Mouse (Mus musculus) MEL (cell line): ENCODE results near the gene Utf1.

Experiments used
- ELF1 ChIP-seq: IDR thresholded peaks from 2 replicates; pipeline ENCODE4 v1.6.1; 2014; ENCODE audit warnings: low read depth, mild to moderate bottlenecking, inconsistent platforms, low read length, improper control_type of control experiment, moderate library complexity
- EP300 ChIP-seq, 2 experiments: IDR thresholded peaks; 2 replicates each; pipeline ENCODE4 v1.6.1; 2011; ENCODE audit warnings: improper control_type of control experiment in 2 of 2, low read length in 2 of 2, low read depth in 1 of 2, mild to moderate bottlenecking in 1 of 2
- MAFK ChIP-seq: IDR thresholded peaks from 2 replicates; pipeline ENCODE4 v1.6.1; 2011; ENCODE audit warnings: low read depth, mild to moderate bottlenecking, low read length, improper control_type of control experiment, borderline replicate concordance
- MXI1 ChIP-seq: IDR thresholded peaks from 2 replicates; pipeline ENCODE4 v1.6.1; 2011; ENCODE audit warnings: mild to moderate bottlenecking, low read depth, low read length, improper control_type of control experiment
- POLR2A ChIP-seq, 2 experiments: IDR thresholded peaks; 2 replicates each; pipeline ENCODE4 v1.6.1; 2011 to 2012; ENCODE audit warnings: low read length in 2 of 2, mild to moderate bottlenecking in 2 of 2, control low read depth in 1 of 2, improper control_type of control experiment in 1 of 2, low read depth in 1 of 2, moderate library complexity in 1 of 2; ENCODE audit not compliant: control insufficient read depth in 1 of 2, insufficient read depth in 1 of 2, poor library complexity in 1 of 2
- TBP ChIP-seq: IDR thresholded peaks from 2 replicates; pipeline ENCODE4 v1.8.0; 2011; ENCODE audit warnings: low read depth, low read length, improper control_type of control experiment
- USF1 ChIP-seq: IDR thresholded peaks from 2 replicates; pipeline ENCODE4 v1.6.1; 2014; ENCODE audit warnings: low read depth, mild to moderate bottlenecking, inconsistent platforms, low read length, improper control_type of control experiment, moderate library complexity
- ZNF384 ChIP-seq: IDR thresholded peaks from 2 replicates; pipeline ENCODE4 v1.6.1; 2012; ENCODE audit warnings: low read depth, mild to moderate bottlenecking, inconsistent platforms, low read length, improper control_type of control experiment

GRCm38 (mm10) chr7:139908176-139908575, 35.4 kb upstream of the Utf1 start:
- TF ChIP-seq TBP = no peak
- TF ChIP-seq ZNF384 = no peak
- no peak for TF ChIP-seq EP300 (IDR thresholded peaks at IDR 0.05; ENCODE audit: low read depth in 1 of 2, low read length in 2 of 2)
- no peak for TF ChIP-seq MAFK
- TF ChIP-seq ELF1 = no peak
- no peak for TF ChIP-seq MXI1
- TF ChIP-seq USF1 = no peak
- TF ChIP-seq POLR2A (IDR thresholded peaks at IDR 0.05; ENCODE audit: control insufficient read depth in 1 of 2, insufficient read depth in 1 of 2, low read depth in 1 of 2, low read length in 2 of 2, poor library complexity in 1 of 2) = no peak
